Mouse (Mus musculus) cerebellum, adult 2 months (tissue): ENCODE data around the gene Tbc1d14. TPM values are rescaled to one million over a fixed set of nuclear protein-coding genes. Genes with fewer than 3 reads are reported as not detected.
A peak's percentile ranks its signal among the peaks of the same experiment; 100 is the strongest.

Source experiments
- DNase-seq, 2 experiments: peaks; one replicate each; pipeline ENCODE4 v3.0.0; 2021
- H3K27ac ChIP-seq: fragments of 200-500 bp; 2 replicates; pipeline ENCODE4 v1.5.1; 2012; ENCODE audit warnings: low read length, control low read depth, inconsistent platforms; ENCODE audit not compliant: insufficient read depth
- H3K27me3 ChIP-seq: fragments of 200-500 bp; 2 replicates; pipeline ENCODE4 v1.6.1; 2012; ENCODE audit warnings: inconsistent platforms, mild to moderate bottlenecking, low read length, moderate library complexity; ENCODE audit not compliant: control insufficient read depth, insufficient read depth
- H3K4me1 ChIP-seq: fragments of 200-500 bp; 2 replicates; pipeline ENCODE4 v1.6.1; 2011; ENCODE audit warnings: low read length; ENCODE audit not compliant: control insufficient read depth, insufficient read depth
- H3K4me3 ChIP-seq: fragments of 200-500 bp; replicated peaks from 2 replicates; pipeline ENCODE3; 2011; ENCODE audit warnings: mild to moderate bottlenecking, low read depth, low read length, control low read depth; ENCODE audit not compliant: insufficient read depth
- CTCF ChIP-seq: fragments of 200-500 bp; IDR thresholded peaks from 2 replicates; pipeline ENCODE4 v1.5.1; 2011; ENCODE audit warnings: low read depth, mild to moderate bottlenecking, control low read depth, low read length, moderate library complexity, borderline replicate concordance; ENCODE audit not compliant: insufficient read depth
- POLR2A ChIP-seq: fragments of 200-500 bp; IDR thresholded peaks from 2 replicates; pipeline ENCODE4 v1.6.1; 2011; ENCODE audit warnings: low read length, control low read depth, borderline replicate concordance; ENCODE audit not compliant: insufficient read depth
- WGBS: fragments of 180-500 bp; shearing (Covaris S2); methylation state at CpG from one replicate; pipeline ENCODE4 v1.1.7; 2018; 5-methylcytosine and 5-hydroxymethylcytosine counted together
- polyA plus RNA-seq: library from polyadenylated mRNA; depleted of rRNA; stranded (reverse); fragments of >200 nt; gene quantifications from 2 replicates; pipeline ENCODE4 v1.2.3, GENCODE M21; 2012; rRNA removed

Gene Tbc1d14
- 53.2 and 55.1 TPM in 2 replicates for polyA plus RNA-seq

GRCm38 (mm10) chr5:36593176-36593575 is at the start of gene Tbc1d14:
Tbc1d14 (minus strand) TSS chr5:36593276.
- Histone ChIP-seq H3K27ac (no peak within 1 kb of the TSS), H3K27me3 (no peaks in the 10 kb centered on the region), H3K4me3 (no peak within 1 kb of the TSS), H3K4me1 (no peaks in the 10 kb centered on the region)
- WGBS = 86% methylated on average over 5 of the region's 5 CpGs
- TF ChIP-seq CTCF (no peak), POLR2A (no peak)
- no peak for DNase-seq

GRCm38 (mm10) chr5:36625612-36626011 is 32.5 kb upstream of the Tbc1d14 start:
- H3K27ac ChIP-seq = no peak overlapping the region
- TF ChIP-seq POLR2A (no peak), CTCF (no peak)
- no peak for DNase-seq
- no peak overlapping the region for H3K4me3 ChIP-seq
- peaks cover 3% of the 10 kb centered on the region for H3K4me1 ChIP-seq
- no peaks in the 10 kb centered on the region for H3K27me3 ChIP-seq
- WGBS = 66% methylated on average over 5 of the region's 5 CpGs

GRCm38 (mm10) chr5:36623670-36624069 is 30.6 kb upstream of the Tbc1d14 start:
- Histone ChIP-seq H3K4me3 (no peak overlapping the region), H3K27ac (no peak overlapping the region), H3K4me1 (peaks cover 9% of the 10 kb centered on the region), H3K27me3 (no peaks in the 10 kb centered on the region)
- TF ChIP-seq POLR2A (no peak), CTCF (no peak)
- 81% methylated on average over 5 of the region's 5 CpGs for WGBS
- DNase-seq = no peak

GRCm38 (mm10) chr5:36621058-36621449 is 28.0 kb upstream of the Tbc1d14 start:
- no peak for DNase-seq
- WGBS = 61% methylated on average over 5 of the region's 5 CpGs
- Histone ChIP-seq H3K27ac (no peak overlapping the region), H3K4me3 (no peak overlapping the region), H3K27me3 (no peaks in the 10 kb centered on the region), H3K4me1 (peaks cover 9% of the 10 kb centered on the region)
- TF ChIP-seq POLR2A = no peak
- TF ChIP-seq CTCF = no peak

- no peak for TF ChIP-seq CTCF
- no peak for TF ChIP-seq POLR2A
- H3K4me3 ChIP-seq = no peak overlapping the region
- no peaks in the 10 kb centered on the region for H3K27me3 ChIP-seq
- no peak for DNase-seq
- peaks cover 9% of the 10 kb centered on the region for H3K4me1 ChIP-seq
- no peak overlapping the region for H3K27ac ChIP-seq
- 66% methylated on average over 8 of the region's 8 CpGs for WGBS
These were observed 27.5 kb upstream of the Tbc1d14 start for GRCm38 (mm10) chr5:36620409-36621057.

GRCm38 (mm10) chr5:36618890-36619289 is 25.8 kb upstream of the Tbc1d14 start:
- peak in 1 of 2 experiments; percentile 46 for DNase-seq
- Histone ChIP-seq H3K27ac (no peak overlapping the region), H3K4me1 (peaks cover 9% of the 10 kb centered on the region), H3K4me3 (no peak overlapping the region), H3K27me3 (no peaks in the 10 kb centered on the region)
- no peak for TF ChIP-seq POLR2A
- TF ChIP-seq CTCF = no peak
- 44% methylated on average over 5 of the region's 5 CpGs for WGBS

- WGBS = 66% methylated on average over 4 of the region's 4 CpGs
- Histone ChIP-seq H3K4me3 (no peak overlapping the region), H3K4me1 (peaks cover 9% of the 10 kb centered on the region), H3K27ac (no peak overlapping the region), H3K27me3 (no peaks in the 10 kb centered on the region)
- TF ChIP-seq CTCF = no peak
- no peak for DNase-seq
These were observed 25.3 kb upstream of the Tbc1d14 start for GRCm38 (mm10) chr5:36618356-36618755.

GRCm38 (mm10) chr5:36614124-36614523 is 21.0 kb upstream of the Tbc1d14 start:
- H3K27ac ChIP-seq = no peak overlapping the region
- H3K4me1 ChIP-seq = no peaks in the 10 kb centered on the region
- no peak for DNase-seq
- TF ChIP-seq POLR2A (no peak), CTCF (no peak)
- 92% methylated on average over 4 of the region's 4 CpGs for WGBS
- no peak overlapping the region for H3K4me3 ChIP-seq
- no peaks in the 10 kb centered on the region for H3K27me3 ChIP-seq
